Mouse (Mus musculus): Measurements from ENCODE around the gene Kat5.

Kat5 gene

DNA sequence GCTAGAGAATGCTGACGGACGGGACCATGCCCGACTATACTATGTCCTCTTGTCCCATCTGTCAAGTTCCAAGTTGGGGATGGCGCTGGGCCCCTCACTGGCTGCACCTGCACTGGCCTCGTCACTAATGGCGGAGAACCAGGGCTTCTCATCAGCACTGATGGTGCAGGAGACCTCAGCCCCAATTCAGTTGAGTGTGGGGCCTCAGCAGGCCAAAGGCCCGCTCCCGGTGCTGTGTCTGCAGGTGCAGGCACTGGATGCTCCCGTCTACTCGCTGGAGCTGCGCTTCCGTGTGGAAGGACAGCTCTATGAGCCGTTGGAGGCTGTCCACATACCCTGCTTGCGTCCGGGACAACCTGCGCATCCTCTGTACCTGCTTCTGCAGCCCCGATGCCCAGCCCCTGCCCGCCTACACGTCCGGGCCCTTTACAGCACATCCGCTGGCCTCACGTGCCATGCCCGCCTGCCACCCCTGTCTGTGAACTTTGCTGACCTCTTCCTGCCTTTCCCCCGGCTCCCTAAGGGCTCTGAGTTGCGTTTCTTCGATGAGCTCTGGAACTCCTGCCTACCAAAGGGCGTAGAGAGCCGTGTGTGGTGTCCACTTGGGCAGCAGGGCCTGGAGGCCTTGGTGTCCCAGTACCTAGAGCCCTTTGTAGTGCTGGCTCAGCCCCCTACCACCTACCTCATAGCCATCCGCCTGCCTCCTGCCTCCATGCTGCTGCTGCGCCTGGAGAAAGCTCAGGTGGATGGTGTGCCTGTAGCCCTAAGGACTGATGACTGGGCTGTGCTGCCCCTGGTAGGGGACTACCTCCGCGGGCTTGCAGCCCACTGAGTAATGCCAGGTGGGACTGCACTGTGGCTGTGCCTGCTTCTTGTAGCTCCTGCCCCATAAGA is 39.4 kb downstream of the Kat5 start:
- DNase-seq: no peak

DNA sequence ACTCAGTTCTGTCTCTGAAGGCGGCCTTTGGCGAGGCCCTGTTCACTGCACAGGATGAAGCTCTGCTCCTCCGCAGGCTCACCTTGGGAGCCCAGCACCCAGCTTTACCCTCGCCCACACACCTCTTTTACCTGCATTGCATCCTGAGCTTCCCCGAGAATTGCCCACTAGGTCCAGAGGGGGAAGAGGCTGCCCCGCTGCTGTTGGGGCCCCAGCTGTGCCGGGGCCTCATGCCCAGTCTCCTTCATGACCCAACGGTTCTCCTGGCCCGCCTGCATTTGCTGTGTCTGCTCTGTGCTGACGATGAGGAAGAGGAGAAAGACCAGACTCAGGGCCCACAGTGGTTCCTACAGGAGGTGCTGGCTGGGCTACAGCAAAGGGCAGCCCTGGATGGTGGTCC is 40.5 kb downstream of the Kat5 start:
- no peak for DNase-seq

DNA sequence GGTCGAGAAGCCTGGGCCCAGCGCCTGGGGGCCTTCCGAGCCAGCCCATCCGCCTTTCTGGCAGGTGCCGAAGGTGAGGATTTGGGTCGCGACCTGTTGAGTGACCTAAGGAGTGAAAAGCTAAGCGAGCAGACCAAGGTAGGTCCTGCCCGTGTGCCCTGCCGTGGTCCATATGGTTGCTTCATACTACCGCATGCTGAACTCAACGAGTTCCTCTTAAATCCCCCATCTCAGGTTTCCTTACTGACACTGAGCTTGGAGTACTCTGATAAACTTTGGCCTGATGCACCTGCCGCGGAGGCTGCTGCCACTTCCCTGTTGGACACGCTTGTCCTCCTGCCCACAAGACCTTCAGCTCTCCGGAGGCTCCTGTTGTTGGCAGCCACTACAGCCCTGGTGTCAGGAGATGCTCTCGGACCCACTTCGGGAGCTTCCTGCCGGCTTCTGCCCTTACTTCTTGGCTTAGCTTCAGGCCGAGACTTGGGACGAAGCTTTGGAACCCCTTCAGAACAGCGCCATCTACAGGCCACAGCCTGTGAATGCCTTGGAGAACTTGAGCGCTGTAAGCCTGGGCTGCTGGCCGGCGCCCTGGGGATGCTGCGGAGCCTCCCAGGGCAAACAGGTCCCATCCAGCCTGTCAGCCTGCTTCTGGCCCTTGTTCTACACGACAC is 41.4 kb downstream of the Kat5 start:
- DNase-seq: peak; percentile 93

DNA sequence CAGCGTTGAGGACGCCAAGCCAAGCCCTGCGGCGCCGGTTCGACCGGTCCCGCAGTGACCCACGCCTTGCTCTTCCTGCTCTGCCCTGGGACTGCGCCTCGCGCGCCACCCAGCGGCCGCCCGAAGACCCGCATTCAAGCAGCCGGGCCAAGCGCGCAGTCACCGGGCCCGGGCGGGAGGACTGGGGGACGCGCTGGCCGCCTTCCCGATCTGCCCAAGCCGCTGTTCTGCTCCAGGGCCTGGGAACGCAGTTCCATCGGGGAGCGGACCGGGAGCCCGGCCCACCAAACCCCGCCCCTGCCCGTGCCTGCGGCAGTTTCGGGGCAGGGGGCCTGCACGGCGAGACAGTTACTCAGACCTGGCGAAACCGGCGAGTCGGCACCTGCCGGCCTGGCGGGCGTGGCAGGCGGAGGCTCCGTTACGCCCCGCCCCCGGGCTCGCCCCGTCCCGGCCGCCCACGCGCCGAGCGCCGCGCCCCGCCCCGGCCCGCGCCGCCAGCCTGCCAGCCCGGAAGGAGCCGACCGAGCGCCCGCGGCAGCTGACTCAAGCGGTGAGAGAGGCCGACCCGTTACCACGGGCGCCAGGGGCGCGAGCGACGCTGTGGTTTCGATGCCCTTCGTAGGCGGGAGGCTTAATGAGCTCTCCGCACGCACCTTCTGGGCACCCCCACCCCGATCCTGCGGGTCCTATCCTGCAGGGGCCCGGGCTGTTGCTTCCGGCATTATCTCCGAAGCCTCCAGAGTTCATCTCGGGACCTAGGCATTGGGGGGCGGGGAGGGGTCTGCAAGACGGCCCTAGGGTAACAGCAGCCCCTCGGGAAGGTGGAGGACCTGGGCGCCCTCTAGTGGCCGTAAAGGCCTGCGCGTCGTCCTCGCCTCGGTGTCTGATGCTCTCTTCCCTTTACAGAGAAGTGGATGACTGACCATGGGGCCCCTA is 42.2 kb downstream of the Kat5 start, which contains the start of gene Ap5b1:
Ap5b1 (plus strand) TSS at position 492 of the 936 bp plus-strand sequence.
- peak; percentile 92 for DNase-seq

DNA sequence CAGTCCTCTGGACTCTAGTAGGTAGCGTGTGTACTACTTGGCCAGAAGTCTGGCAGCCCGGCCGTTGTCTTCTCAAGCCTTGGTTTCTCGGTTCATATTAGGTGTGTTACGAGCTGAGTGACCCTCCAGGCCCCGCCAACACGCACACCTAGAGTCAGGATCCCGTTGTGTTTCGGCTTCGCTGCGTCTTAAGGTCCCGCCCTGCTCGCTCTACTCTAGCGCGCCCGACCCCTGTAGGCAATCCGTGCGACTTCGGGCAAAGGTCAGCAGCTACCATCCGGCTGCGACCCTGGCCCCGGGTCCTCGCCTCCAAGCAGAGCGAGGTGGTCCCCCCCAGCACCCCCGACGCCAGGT is 42.9 kb downstream of the Kat5 start:
- no peak for DNase-seq

DNA sequence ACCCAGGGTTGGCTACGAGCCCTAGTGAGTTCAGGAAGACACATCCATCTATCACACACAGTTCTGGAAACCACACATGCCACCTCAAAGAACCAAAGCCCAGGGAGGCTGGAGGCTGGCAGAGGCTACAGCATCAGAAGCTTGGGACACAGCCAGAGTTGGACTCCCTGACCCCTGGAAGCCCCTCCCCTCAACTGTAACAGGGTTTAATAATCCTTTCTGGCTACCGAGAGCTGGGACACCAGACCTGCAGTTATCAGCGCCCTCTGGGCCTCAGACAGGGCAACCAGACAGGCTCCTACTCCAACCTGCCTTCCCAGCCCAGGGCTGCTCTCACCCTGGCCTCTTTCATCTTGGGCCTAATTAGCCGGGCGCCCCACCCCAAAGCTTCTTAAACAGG is 43.7 kb downstream of the Kat5 start:
- DNase-seq: no peak

DNA sequence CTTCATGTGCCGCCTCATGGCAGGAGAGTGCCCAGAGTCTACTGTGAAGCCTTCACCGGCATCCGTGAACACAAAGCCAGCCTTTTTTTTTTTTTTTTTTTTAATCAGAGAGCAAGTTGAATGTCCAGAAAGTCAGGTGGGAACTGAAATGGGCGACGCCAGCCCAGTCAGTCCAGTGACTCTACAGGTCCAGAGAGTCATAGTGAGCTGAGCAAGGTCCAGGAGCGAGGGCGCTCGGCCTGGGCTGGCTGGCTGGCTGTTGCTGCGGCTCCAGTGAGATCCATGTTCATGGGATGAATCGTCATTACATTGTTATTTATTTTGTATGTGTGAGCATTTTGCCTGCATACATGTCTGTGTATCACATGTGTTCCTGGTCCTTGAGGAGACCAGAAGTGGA is 47.3 kb downstream of the Kat5 start:
- no peak for DNase-seq

DNA sequence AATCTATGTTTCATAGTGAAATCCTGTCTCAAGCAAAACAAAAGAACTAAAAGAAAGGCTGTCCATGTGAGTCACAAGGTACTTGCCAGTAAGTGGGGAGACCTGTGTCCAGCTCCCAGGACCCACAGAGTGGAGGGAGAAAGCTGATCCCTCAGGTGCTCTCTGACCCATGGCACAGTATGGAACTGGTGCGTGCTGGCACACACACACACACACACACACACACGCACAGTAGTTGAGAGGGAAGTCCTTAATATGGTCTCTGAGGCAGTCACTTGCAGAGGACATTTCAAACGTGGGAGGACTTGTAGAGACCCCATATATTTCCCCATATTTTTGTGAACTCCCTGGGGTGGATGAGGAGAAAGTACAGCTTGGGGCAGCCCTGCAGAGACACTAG is 48.2 kb downstream of the Kat5 start:
- no peak for DNase-seq

DNA sequence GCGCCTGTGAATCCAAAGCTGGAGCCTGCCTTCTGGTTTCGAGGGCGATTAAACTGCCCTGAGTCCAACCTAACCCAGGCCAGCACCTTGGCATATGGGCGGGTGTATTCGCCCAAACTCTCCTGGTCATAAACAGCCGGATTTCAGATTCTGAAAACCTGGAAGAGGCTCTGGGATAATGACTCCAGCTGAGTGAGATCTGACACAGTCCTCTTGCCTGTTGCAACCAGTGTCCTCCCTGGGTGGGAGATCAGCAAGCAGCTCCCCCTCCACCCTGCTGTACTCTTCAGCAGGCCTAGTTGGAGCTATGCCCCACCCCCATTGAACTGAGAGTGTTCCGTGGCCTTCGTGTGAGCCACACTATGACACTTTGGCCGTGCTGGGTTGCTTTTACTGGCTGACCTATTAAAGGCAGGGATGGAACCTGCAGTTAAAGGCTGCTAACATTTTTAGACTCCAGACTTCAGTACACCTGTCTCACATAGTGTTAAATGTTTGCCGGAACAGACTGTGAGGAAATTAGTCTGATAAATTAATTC is 48.7 kb downstream of the Kat5 start:
- DNase-seq: peak; percentile 20

DNA sequence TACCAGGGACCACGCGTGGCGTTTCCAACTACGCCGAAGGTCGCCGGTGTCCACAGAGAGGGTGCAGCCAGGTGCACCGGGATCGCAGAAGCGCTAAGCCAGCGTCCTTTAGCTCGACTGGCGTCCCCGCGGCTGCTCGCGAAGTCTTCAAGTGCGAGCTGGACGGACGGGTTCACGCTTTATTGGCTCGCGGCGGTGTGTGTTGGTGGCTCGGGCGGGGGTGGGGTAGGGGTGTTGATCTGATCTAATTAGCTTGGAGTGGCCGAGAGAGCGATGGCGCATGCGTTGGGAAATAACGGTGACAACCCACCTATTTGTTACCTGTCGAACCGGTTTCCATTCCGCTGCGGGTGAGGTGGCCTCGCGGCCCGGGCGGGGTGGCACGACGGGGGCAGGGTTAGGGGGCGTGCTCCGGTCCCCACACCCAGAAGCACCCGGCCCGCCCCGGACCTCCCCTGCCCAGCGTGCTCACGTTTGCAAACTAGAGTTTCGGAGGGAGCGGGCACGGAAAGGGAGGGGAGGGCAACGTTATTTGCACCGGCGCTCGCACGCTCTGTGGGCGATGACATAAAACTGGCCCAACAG is 49.5 kb downstream of the Kat5 start, which contains the start of gene Ovol1:
Ovol1 (minus strand) TSS at position 190 of the 585 bp plus-strand sequence.
- peak; percentile 46 for DNase-seq

DNA sequence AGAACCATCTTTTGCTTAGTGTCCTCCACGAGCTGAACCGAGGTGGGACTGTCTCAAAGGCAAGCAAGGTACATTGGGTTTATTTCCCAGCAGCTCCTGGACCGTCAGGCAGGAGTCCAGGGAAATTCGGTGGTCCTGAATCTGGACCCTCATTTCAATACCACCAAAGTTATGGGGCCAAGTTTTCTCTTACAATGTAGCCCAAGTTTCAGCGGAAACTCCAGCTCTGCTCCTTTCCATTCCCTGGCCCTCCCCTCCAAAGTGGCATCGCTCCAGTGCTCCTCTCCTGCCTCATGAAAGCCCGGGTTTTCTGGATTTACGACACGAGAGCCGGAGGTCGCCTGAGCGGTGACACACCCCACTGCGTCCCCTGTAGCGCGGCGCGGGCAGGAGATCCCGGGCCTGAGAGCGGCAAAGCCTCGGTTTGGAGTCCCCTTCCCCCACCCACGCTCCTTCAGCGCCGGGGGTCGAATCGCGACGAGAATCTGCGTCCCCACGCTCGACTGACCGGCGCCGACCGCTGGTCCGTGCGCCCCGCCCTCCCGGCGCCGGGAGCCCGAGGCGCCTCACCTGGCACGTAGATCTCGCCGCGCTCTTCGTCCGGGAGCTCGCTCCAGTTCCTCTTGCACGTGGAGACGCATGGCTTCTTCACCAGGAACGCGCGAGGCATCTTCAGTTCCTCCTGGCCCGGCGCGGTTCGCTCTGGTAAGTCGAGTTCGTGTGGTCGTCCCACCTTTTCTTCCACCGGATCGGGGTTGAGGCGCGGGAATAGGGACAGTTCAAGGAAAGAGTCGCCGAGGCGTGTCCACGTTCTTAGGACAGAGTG is 50.2 kb downstream of the Kat5 start:
- DNase-seq: peak; percentile 40

DNA sequence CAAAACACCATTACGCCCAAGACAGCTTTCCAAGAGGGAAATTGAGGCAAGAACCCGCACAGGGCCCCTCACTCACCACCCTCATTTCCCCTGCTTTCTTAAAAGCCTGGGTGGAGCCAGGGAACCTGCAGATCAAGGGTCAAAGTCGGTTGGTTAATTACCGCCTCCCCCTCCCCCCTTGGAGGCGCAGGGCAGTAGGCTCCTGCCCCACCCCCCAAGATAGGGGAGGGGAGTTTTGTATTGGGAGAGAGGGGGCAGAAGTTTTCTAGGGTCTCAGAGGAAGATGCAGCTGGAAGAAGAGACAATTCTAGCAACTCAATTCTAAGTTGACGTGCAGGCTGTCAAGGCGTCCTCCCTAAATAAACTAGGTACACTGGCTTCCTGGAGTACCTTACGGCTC is 50.8 kb downstream of the Kat5 start:
- DNase-seq: no peak

DNA sequence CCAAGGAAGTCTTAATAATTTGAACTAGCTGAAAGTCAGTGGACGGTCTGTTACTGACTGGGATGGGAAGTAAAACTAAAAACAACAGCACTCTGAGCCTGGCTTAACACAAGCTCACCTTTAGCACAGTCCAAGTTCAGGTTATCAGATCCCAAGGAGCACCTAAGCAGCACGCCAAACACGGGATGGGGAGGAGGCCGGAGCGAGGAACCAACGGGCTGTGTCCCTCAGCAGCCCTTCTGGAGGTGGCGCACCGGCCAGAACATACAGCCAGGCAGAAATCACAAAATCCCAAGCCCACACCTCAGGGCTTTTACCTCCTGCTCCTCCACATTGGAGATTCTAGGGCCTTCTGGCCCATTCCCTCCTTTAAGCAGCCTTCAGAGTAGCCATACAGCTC is 51.3 kb downstream of the Kat5 start:
- DNase-seq: no peak

DNA sequence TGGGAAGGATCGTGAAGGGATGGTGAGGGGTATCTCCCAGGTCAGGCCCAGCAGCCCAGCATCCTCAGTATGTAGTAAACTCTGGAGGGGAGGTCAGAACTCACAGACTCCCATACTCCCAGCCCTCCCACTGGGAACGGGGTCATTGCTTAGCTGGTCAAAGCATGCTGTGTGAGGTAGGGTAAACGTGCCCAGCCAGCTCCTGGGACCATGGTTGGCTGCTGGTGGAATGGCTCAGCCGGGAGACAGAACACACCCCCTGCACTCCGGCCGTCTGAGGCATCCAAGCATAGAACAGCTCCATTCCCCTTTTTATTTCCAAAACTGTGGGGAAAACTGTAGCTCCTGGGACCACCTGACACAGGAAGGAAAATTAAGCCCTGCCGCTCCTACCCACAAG is 51.9 kb downstream of the Kat5 start:
- no peak for DNase-seq

DNA sequence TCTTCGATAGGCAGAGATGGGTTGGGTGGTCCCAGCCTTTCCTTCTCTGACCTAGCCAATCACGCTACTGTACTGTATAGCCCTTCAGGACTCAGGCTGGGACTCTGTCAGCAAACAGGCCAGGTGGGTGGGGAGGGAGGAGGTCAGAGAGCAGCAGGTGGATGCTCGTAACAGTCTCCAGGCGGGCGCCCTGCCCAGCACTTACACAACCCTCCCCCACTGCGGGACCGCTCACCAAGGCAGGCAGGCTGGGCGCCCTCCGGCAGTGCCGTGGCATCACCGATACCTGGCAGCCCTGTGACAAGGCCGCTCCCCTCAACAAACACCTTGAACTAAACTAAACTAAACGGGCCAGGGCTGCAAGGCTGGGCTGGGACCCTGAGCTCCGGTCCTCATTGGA is 55.8 kb downstream of the Kat5 start:
- DNase-seq: no peak

DNA sequence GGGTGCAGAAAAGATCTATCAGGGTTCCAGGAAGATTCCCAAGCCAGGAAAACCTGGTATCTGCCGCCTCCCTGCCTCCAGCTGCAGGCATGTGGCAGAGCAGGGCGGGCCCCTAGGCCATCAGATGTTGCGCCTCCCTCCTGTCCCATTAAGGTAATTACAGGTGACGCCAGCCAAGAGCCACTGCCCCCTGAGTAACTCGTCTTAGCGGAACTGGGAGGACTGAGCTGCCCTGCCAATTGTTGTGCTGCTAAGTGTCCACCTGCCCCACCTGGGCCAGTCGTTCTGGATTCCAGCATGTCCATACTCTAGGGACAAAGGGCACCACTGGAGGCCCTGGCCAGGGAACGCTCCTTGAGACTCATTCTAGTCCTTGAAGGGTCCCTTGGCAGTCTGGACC is 56.2 kb downstream of the Kat5 start:
- DNase-seq: no peak

Data from retina, postnatal 1 day (tissue).